Mouse (Mus musculus): ENCODE results near the gene Lcor.

Lcor gene

GRCm38 (mm10) chr19:41476530-41477249 lies 5.7 kb upstream of the Lcor start:
- DNase-seq (ENCODE audit: low spot score): no peak

GRCm38 (mm10) chr19:41481030-41481886 lies 1.2 kb upstream of the Lcor start:
- peak; percentile 86 for DNase-seq (ENCODE audit: low spot score)

- no peak for DNase-seq (ENCODE audit: low spot score)
Observed at GRCm38 (mm10) chr19:41481887-41482189, 599 bp upstream of the Lcor start.

- DNase-seq (ENCODE audit: low spot score): peak; percentile 80
Observed at GRCm38 (mm10) chr19:41482909-41483444, 540 bp downstream of the Lcor start.

GRCm38 (mm10) chr19:41483445-41484040 lies 1.1 kb downstream of the Lcor start:
- DNase-seq (ENCODE audit: low spot score): peak; percentile 73

GRCm38 (mm10) chr19:41484361-41484760 lies 1.9 kb downstream of the Lcor start:
- peak; percentile 29 for DNase-seq (ENCODE audit: low spot score)

GRCm38 (mm10) chr19:41495382-41496032 lies 13.1 kb downstream of the Lcor start:
- DNase-seq (ENCODE audit: low spot score): no peak

GRCm38 (mm10) chr19:41496058-41496457 lies 13.6 kb downstream of the Lcor start:
- DNase-seq (ENCODE audit: low spot score): no peak

- DNase-seq (ENCODE audit: low spot score): no peak
Observed at GRCm38 (mm10) chr19:41507872-41508271, 25.4 kb downstream of the Lcor start.

GRCm38 (mm10) chr19:41514836-41515235 lies 32.4 kb downstream of the Lcor start:
- DNase-seq (ENCODE audit: low spot score): no peak

GRCm38 (mm10) chr19:41515549-41515948 lies 33.1 kb downstream of the Lcor start:
- no peak for DNase-seq (ENCODE audit: low spot score)

- no peak for DNase-seq (ENCODE audit: low spot score)
Observed at GRCm38 (mm10) chr19:41517006-41517405, 34.6 kb downstream of the Lcor start.

GRCm38 (mm10) chr19:41519121-41519520 lies 36.7 kb downstream of the Lcor start:
- DNase-seq (ENCODE audit: low spot score): no peak

- DNase-seq (ENCODE audit: low spot score): no peak
Observed at GRCm38 (mm10) chr19:41522246-41522645, 39.8 kb downstream of the Lcor start.

- no peak for DNase-seq (ENCODE audit: low spot score)
Observed at GRCm38 (mm10) chr19:41523798-41524563, 41.5 kb downstream of the Lcor start.

GRCm38 (mm10) chr19:41529169-41529568 lies 46.7 kb downstream of the Lcor start:
- no peak for DNase-seq (ENCODE audit: low spot score)

- no peak for DNase-seq (ENCODE audit: low spot score)
Observed at GRCm38 (mm10) chr19:41534021-41534420, 51.6 kb downstream of the Lcor start.

GRCm38 (mm10) chr19:41556981-41557380 lies 74.5 kb downstream of the Lcor start:
- no peak for DNase-seq (ENCODE audit: low spot score)

GRCm38 (mm10) chr19:41557491-41557890 lies 75.1 kb downstream of the Lcor start:
- DNase-seq (ENCODE audit: low spot score): no peak

- no peak for DNase-seq (ENCODE audit: low spot score)
Observed at GRCm38 (mm10) chr19:41558891-41559486, 76.6 kb downstream of the Lcor start.

GRCm38 (mm10) chr19:41560856-41561255 lies 78.4 kb downstream of the Lcor start:
- no peak for DNase-seq (ENCODE audit: low spot score)
